Mouse (Mus musculus) T-helper 2 cell (primary cell): ENCODE measurements at regions not wholly inside any gene's neighbourhood (a gene's known extent, or its start where the extent isn't known, plus 50 kb on each side); places are given as distances from the start of the nearest gene placed in this dataset.

Experiments
- in situ Hi-C: fragments of 300-600 bp; cut with MboI, MseI; formaldehyde crosslinking; loops from one replicate; pipeline ENCODE4 v1.15.1; 2025; ENCODE audit warnings: high pct_unique_total_duplicates

DNA sequence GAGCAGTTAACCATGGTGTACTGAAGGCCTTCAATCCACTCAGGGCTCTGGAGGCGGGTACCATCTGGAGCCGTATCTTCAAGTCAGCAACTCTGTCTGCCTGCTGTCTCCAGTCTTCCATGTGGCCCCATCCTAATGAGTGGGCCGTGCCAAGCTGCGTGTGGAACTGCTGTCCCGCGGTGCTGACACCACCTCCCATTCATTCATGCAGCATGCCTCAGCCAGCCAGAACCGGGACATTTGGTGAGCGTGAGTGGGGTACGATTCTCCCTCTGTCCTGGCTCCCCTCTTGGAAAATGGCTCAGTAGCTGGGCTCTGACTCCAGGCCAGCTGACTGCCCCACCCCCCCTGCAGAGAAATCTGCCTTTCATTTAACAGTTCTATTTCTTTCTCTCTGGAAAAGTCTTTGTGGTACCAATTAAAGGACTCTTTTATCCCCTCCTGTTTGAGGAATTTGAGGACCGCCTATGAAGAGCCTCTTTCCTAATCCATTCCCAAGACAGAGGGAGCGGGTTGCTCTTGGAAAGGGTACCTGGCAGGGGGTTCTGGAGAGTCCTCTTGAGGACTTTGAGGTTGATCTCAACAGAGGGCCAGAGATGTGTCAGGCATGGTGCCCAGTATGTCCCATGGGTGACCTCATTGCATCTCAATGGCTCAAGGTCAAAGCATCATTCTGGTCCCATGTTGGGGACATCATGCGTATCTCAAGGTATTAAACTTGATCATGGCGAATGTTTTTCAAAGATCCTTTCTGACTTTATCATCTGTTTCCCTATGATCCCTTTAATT lies 55.5 kb upstream of the Brd7 start:
- in situ Hi-C loops = no loop called here

DNA sequence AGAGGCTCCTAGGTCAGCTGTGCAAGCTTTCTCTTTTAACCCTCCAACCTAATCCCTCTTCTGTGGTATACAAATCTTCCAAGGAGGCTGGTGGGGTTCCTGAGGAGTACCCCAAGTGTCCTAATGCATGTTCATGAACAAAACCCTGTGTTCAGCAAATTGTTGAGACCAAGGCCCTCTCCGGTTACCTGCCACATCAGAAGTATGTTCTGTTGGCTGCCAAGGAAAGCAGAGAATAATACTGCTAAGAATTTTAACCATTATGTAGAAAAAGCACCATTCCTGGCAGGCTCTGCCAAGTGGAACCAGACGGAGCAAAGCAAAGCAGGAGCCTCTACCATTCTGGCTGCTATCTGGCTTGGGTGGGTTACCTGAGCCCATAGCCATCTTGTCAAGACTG lies 61.3 kb upstream of the Brd7 start:
- in situ Hi-C loops = loop anchor here (5.0 kb wide), 1 partner anchor 299 kb away; no protein-coding TSS in a partner anchor

DNA sequence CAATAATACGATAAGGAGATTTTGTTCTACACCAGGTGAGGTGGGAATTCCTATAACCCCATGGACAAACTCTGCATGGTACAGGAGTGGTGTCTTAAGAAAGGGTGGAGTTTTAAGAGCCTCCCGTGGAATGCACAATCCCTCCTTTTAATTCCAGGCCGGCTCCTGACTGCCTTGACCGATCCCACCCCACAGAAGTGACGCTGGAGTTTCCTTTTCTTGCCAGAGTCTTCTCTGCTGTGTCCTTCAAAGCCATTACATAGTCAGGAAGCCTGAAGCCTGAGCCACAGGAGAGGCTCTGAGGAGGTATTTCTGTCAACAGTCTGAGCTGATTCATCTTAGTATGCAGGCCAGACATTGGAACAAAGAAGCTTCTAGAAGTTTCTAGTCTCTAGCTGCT lies 66.6 kb upstream of the Brd7 start:
- in situ Hi-C loops = no loop called here

DNA sequence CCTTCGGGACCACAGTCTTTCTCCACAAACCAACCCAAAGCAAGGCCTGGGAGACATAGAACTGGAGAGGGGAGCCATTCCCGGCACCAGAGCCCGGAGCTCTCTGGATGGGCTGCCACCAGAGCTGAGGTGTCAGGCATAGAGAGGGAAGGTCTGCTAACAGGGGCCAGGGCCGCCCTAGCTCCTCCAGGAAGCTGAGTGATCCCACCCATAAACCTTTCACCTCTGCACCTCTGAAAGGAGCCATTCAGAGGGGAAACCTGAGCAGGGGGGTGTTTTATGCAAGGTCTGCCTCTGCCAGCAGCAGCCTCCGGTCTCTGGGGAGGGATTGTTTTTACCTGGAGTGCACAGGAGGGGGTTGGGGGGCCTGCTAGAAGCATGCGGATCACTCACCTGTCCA lies 69.4 kb upstream of the Brd7 start:
- in situ Hi-C loops = no loop called here

DNA sequence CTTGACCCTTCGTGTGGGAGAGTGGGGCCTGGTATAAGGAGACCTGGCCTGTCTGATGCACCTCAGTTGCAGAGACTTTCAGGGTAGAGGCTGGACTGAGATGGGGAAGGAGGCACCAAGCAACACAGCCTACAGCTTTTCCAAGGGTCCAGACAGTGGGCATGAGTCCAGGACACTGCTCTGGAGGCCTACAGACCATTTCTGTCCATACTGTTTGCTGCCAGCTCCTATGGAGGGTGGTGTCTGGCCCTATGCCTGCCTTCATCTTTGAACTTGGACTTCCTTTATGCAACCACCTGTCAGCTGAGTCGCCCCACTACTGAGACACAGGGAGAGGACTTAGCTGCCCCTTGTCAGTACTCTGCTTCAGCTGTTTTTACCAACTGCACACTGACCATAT lies 73.7 kb upstream of the Brd7 start:
- in situ Hi-C loops = no loop called here

DNA sequence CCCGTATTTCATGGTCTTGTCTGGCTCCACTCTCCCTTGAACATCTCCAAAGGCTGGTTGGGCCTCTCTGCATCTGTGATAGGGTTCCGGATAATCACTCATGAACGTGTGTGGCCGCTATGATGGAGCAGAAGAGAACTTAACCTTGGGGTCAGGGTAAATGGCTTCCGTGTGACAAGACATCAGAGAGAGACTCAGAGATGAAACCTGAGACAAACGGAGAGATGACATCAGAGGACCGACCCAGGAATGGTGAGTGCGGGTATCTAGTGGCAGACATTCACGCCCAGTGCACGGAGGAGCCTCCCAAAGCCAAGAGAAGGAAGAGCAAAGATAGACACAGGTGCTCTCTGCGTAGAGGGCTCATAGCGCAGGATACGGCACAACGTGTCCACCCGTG lies 78.2 kb upstream of the Brd7 start:
- in situ Hi-C loops = loop anchor here (10.0 kb wide), 1 partner anchor 55 kb away; no protein-coding TSS in a partner anchor

DNA sequence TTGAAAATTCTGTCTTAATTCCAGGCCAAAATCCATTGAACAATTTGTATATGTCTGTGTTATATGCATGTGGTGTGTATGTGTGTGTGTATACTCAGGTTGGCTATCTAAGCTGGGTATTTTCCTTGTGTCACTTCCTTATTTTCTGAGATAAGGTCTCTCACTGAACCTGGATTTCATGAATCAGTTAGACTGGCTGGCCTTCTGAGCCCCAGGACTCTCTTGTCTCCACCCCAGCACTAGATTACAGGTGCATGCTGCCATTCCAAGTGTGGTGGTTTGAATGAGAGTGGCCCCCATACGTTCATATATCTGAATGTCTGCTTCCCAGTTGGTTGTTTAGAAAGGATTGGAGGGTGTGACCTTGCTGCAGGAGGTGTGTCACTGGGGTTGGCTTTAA lies 77.8 kb upstream of the Nkd1 start:
- in situ Hi-C loops = loop anchor here (10.0 kb wide), 1 partner anchor 59 kb away; no protein-coding TSS in a partner anchor

DNA sequence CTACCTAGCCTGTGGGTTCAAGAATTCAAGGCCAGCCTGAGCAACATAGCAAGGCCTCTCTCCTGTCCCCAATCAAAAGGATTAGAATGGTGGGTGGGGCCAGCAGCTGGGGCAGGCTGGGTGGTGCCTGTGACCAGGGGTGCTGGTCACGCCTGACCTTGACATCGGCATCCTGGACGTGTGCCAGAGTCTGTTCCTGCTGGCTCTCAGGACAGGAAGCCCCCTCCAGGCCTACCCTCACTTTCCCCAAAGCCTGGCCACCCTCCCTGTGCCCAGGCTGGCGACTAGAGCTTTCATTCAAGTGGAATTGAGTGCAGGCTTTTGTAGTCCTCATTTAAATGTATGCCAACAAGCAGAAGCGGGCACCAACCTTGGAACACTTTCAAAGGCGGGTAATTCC lies 73.7 kb upstream of the Nkd1 start:
- in situ Hi-C loops = loop anchor here (10.0 kb wide), 1 partner anchor 63 kb away; no protein-coding TSS in a partner anchor

DNA sequence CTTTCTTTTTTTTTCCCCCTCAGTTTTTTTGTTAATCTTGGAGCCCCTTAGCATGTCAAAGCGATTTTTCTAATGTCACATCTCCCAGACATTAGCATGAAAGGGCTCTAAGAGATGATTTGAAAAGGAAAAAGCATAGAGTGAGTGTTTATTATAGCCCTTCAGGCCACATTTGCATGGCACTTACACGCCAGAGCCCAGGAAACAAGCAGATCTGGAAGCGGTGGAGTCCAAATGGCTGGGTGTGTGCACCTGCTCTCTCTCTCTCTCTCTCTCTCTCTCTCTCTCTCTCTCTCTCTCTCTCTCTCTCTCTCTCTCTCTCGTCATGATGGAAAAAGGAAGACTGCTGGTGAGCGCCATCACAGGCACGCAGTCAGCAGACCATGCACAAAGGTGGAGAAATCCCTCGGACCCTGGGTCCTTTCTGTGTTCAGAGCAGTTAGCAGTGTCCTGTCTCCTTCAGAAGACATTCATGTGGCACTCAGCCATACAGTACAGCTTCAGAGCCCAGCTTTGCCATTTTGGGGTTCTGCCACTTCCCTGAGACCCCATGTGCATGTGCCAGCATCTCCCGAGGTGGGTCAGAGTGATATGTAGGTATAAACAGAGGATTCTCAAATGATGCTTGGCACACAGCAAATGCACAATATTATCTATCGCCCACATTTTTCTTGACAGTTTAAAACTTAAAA lies 73.2 kb upstream of the Nkd1 start:
- in situ Hi-C loops = loop anchor here (10.0 kb wide), 1 partner anchor 63 kb away; no protein-coding TSS in a partner anchor

DNA sequence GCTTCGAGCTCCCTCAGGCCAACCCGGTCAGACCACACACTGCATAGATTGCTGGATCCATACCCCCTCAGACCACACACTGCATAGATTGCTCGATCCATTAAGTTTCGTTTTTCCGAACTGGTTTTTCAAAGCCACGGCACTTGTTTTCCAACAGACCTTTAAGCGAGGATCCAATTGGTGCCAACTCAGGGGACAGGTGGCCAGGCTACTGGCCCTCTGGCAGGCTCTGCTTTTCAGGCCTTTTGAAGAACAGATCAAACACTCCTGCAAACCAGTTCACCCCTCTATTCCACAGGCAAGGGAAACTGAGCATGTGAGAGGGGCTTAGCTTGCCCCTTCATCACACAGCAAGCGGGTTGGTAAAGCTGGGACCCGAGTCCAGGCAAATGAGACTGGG lies 72.2 kb upstream of the Nkd1 start:
- in situ Hi-C loops = loop anchor here (10.0 kb wide), 1 partner anchor 64 kb away; no protein-coding TSS in a partner anchor

DNA sequence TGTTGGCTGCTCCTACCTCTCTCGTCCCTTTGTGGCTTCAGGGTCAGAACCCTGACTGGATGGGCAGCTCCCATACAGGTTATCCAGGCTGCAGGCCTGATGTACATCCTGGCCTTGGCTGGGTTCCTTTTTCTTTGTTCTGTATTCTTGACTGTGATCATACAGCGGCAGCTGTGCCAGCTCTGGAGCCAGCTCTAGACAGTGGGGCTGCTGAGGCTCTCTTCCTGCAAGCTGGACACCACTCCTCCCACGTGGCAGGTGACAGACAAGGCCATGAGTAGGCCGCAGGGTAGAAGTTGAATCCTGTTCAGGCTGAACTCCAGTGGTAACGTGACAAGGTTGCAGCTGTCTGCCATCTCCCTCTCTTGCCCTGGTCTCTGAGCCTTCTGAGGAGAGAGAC lies 71.6 kb upstream of the Nkd1 start:
- in situ Hi-C loops = loop anchor here (10.0 kb wide), 1 partner anchor 65 kb away; no protein-coding TSS in a partner anchor

DNA sequence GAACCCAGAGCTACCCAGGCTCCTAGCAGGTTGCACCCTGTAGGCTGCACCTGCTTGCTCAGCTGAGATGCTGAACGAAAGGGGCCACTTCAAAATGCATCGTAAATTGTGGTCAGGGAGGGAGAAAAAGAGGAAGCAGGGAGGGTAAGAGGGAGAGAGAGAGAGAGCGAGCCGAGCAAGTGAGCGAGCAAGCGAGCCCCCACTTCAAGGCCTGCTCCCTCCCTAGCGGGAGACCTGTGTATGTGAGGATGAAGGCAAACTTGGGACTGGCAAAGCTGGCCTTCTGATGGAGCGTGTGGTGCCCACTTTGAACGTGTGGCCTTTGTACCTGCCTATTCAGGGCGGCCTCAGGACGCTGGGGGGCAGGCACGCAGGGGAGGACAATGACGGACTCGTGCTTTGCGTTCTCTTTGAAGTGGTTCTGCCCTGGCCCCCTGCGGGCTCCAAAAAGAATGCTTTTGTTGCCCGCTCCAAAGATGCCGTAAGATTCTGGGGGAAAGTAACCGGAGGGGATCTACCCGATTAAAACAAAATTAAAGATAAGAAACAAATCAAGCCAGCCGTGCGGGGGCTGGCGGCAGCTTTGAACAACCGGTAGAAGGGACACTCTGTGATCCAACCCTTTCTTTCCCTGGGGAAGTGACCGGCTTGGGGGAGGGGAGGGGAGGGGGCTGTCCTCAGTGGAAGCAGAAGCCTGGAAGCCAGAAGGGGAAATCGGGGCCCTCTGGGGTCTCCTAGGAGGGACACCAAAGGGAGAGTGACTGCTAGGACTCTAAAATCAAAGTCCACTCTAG lies 70.1 kb upstream of the Nkd1 start:
- in situ Hi-C loops = no loop called here

DNA sequence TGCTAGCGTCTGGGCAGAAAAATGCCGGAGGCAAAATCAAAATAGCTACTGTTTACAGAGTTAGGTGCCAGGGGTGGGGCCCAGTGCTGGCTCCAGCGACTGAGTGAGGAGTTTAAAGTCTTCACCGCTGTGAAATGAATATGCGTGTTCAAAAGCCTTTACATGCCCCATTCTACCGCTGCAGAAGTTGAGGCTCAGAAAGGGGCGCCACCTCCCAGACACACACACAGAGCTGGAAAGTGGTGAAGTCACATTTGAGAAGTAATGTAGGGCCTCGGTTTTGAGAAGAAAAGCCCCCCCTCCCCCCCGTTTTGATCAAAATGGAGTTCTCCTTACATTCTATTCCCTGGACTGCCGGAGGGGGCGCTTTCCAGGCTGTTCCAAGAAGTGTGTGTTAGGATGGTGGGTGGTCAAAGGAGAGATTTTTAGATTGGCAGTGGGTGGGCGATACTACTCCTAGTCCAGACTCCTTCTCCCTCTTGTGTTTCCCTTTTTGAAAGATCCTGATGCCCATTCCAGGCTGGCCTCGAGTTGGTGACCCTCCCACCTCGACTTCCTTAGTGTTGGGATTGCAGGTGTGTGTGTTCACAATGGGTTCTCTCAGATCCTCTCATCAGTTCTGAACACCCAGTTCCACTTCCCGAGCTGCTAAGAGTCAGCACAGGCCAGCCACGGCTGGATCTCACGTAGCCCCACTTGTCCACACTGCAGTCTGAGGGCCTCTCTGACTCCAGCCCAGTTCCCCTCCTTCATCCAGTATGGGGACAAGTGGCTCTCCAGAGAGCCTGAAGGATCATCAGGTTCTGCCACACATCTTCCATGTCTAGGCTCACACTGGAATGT lies 69.3 kb upstream of the Nkd1 start:
- in situ Hi-C loops = no loop called here

DNA sequence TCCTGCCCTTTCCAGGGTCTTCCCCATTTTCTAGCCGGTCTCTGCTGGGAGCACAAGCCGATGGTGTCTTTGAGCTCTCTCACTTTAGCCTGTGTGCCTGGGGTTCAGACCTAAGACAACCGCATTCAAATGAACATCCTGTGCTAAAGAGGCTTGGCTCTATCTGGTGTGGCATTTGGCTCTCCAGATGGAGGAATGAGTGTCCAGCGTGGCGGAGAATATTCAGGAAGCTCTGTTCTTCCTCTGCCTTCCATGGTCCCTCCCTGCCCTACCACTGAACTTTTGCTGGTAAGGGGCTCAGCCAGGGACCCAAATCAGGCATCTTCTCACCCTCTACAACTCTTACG lies 68.7 kb upstream of the Nkd1 start:
- in situ Hi-C loops = no loop called here

DNA sequence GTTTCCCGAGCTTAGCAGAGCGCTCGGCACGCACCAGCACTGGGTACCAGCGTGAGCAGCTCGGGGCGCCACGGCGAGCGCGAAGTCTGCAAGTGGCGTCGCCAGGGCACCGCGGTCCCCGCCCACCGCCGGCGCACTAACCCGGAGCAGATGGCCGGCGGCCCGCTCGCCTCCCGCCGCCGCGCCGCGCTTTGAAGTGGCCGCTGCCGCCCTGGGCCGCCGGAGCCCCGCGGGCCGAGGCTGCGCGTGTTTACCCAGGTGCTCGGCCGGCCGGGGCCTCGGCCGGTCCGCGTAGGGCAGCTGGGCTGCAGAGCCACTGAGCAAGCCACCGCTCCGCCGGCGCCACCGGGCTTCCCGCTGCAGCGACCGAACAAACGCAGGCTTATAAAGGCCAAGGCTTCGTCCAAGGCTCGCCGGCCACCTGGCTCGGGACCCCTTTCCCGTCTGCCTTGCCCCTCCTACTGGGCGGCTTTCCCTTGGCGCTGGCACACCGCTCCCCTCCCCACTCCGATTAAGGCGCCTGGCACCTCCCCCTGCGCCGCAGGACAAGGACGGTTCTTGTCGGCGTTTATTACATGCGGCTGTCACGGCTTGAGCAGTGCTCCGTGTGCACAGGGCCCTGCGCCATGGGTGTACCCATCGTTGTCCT lies 67.0 kb upstream of the Nkd1 start:
- in situ Hi-C loops = no loop called here

DNA sequence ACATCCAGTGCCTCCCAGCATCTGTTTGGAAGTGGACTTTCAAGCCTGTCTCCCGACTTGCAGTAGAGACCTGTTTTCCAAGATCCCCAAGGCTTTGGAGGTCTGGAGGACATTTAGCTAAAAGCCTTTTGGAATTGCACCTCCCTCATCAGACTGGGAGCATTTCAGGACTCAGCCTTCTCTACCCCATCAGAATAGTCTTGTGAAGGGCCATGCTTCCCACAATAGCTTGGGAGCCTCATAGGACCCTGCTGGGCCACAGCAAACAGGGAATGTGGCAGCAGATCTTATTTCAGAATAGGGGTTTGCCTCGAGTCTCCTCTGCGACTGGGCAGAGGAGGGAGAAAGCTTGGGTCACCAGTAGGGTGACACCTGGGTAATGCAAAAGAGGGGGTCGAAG lies 66.2 kb upstream of the Nkd1 start:
- in situ Hi-C loops = no loop called here

DNA sequence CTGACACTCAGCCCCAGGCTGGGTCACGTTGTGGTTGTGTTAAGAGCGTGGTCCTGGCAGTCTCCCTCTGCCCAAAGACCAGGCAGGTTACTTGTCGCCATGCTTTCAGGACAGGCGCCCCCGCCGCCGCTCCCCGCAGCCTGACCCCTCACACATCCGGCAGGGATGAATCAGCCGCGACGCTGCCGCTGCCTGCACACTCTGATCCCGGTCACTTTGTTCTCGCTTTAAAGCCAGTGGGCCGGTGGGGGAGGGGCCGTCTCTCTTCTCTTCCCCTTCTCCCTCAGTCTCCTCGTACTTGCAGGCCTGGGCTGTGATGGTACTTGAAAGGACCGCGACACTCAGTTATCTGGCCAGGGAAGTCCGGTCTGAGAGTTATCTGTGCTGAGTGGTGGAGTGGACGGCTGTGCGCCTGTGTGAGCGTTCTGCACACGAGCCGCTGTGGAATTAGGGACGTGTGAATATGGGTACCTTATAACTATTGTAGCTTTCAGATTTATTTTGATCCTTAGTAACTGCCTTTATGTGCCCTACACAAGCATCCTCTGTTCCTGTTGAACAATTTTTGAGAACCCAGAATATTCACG lies 65.6 kb upstream of the Nkd1 start:
- in situ Hi-C loops = no loop called here

DNA sequence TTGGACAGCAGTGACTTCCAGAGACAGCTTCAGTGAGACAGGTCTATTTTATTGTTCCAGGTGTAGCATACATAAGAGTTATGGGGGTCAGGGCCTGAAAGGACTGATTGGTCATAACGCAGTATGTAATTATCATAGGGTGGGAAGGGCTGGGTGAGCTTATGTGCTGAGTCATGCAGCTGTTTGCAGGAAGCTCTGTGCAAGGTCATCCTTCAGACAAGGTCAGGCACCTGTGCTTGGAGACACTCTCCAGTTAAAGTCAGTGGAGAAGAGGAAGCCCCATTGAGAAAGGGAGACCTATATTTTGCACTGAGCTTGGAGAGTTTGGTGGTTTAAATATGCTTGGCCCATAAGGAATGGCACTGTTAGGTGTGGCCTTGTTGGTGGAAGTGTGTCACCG lies 62.0 kb upstream of the Nkd1 start:
- in situ Hi-C loops = no loop called here

DNA sequence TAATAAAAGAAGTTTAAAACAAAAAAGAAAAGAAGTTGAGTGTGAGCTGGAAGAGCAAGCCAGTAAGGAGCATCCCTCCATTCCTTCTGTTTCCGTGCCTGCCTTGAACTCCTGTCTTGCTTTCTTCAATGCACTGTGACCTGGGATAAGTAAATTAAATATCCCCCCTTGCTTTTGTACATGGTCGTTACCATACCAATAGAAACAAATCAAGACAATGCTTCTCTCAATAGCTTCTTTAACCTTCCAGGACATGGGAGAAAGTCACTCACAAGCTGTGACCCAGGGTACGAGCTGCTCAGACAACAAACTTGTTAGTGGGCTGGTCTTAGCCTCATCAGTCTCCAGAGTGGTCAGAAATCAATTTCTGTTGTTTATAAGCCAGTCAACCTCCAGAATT lies 53.4 kb upstream of the Nkd1 start:
- in situ Hi-C loops = no loop called here

DNA sequence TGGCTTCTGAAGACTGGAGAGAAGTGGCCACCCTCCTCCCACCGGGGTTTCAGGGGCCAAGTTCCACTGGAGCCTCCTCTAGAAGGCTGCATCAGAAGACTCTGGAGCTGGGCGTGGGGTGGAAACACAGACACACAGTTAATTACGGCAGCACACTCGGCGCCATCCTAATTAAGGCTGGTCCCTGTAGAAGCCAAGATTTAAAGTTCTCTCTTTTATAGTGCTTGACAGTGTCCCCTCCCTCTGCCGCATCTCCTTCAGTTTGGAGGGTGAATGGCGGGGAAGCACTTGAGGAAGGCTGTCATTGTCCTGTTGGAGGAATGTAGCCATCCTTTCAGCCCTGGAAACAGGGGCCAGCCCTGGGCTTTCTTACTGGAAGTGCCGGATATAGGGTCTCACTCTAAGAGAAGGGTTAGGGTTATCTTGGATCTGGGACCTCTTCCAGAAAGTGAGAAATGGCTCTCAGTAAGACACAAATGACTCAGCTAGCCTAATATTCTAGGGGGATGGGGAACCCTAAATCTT lies 50.2 kb upstream of the Nkd1 start:
- in situ Hi-C loops = no loop called here
